ENCODE assay signal across 19 mouse cellular contexts in the genomic region with DNA sequence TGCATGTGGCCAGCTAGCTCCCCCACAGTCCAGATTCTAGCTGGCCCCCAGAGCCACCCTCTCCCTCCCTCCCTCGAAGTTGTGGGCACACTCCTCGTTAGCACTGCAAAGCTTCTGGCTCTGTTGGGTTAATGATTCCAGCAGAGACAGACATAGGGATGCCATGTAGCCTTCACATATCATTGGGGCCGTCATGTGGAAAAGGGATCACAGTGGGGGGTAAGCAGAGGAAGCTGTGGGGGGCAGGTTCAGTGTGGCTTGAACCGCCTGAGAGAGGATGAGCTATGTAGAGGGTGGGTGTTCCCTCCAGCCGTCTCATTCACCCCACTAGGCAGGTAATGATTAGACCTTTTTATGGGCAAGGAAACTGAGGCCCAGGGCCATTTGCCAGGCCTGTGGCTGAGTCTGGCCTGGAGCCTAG. TPM values are rescaled to one million over a fixed set of nuclear protein-coding genes. Genes with fewer than 3 reads are reported as not detected.
DNase-seq lines count a peak whose midpoint lies in the region; ATAC-seq and TF ChIP-seq lines count a peak whose summit lies in the region.
"Had no signal": no experiment of that assay in that cellular context is flagged by ENCODE, and none has a peak within 500 bp of the region (broad histone marks: within the 10 kb centered on the region; RNA-seq: fewer than 3 reads in every experiment).

No protein-coding gene starts in this region.

- H3K4me3 ChIP-seq in hindbrain, postnatal 0 days (ENCODE audit: low read length) = no peak overlapping the region
- no peak overlapping the region for H3K4me3 ChIP-seq in hindbrain, embryonic 14.5 days (replicated peaks; ENCODE audit: low read length)
- H3K4me3 ChIP-seq in intestine, embryonic 15.5 days (replicated peaks) = no peak overlapping the region
- H3K4me3 ChIP-seq in stomach, postnatal 0 days (ENCODE audit: low read depth, low read length) = no peak overlapping the region
- H3K4me3 ChIP-seq: embryonic facial prominence, embryonic 12.5 days; erythroblast, embryonic 14.5 days; heart, embryonic 15.5 days had no signal

- TF ChIP-seq CTCF in hindbrain, postnatal 0 days (IDR thresholded peaks at IDR 0.05; ENCODE audit: low read depth) = no peak
- TF ChIP-seq CTCF in stomach, postnatal 0 days (IDR thresholded peaks at IDR 0.05; ENCODE audit: low read depth) = no peak

- H3K9ac ChIP-seq in hindbrain, postnatal 0 days (replicated peaks; ENCODE audit: low read length) = no peak overlapping the region
- no peak overlapping the region for H3K9ac ChIP-seq in hindbrain, embryonic 14.5 days
- no peak overlapping the region for H3K9ac ChIP-seq in intestine, embryonic 15.5 days
- no peak overlapping the region for H3K9ac ChIP-seq in stomach, postnatal 0 days (ENCODE audit: low read length)
- H3K9ac ChIP-seq: embryonic facial prominence, embryonic 12.5 days; heart, embryonic 15.5 days had no signal

- no peaks in the 10 kb centered on the region for H3K36me3 ChIP-seq in hindbrain, postnatal 0 days (ENCODE audit: insufficient read depth, low read length)
- no peaks in the 10 kb centered on the region for H3K36me3 ChIP-seq in hindbrain, embryonic 14.5 days (replicated peaks; ENCODE audit: control insufficient read depth, insufficient read depth)
- no peaks in the 10 kb centered on the region for H3K36me3 ChIP-seq in intestine, embryonic 15.5 days
- H3K36me3 ChIP-seq in stomach, postnatal 0 days (ENCODE audit: control insufficient read depth, insufficient read depth, low read length) = no peaks in the 10 kb centered on the region
- H3K36me3 ChIP-seq: embryonic facial prominence, embryonic 12.5 days; heart, embryonic 15.5 days had no signal

- H3K4me2 ChIP-seq in hindbrain, postnatal 0 days (ENCODE audit: low read depth, low read length) = no peak overlapping the region
- no peak overlapping the region for H3K4me2 ChIP-seq in hindbrain, embryonic 14.5 days (replicated peaks)
- H3K4me2 ChIP-seq in intestine, embryonic 15.5 days (replicated peaks) = 0 out of 2 replicates have a peak overlapping the region, but pooled peaks have one; percentile 10
- no peak overlapping the region for H3K4me2 ChIP-seq in stomach, postnatal 0 days (replicated peaks; ENCODE audit: low read depth)
- H3K4me2 ChIP-seq: embryonic facial prominence, embryonic 12.5 days; heart, embryonic 15.5 days; liver, embryonic 11.5 days had no signal

- 10% methylated on average over 5 of the region's 5 CpGs for WGBS in hindbrain, postnatal 0 days
- WGBS in hindbrain, embryonic 14.5 days = 25% methylated on average over 5 of the region's 5 CpGs
- 34% methylated on average over 5 of the region's 5 CpGs for WGBS in intestine, embryonic 15.5 days
- WGBS in stomach, postnatal 0 days = 45% methylated on average over 5 of the region's 5 CpGs

- intact Hi-C loops in heart, postnatal 36 days (cut with DNase I) = loop anchor here (5.0 kb wide), 1 partner anchor 161 kb away; no protein-coding TSS in a partner anchor

- ATAC-seq in hindbrain, postnatal 0 days = 0 out of 2 replicates have a peak, but pooled peaks have one; percentile 10
- ATAC-seq in hindbrain, embryonic 14.5 days (ENCODE audit: low FRiP score) = no peak
- no peak for ATAC-seq in intestine, embryonic 15.5 days
- ATAC-seq in stomach, postnatal 0 days (ENCODE audit: low FRiP score, low TSS enrichment) = no peak
- no peak for ATAC-seq in megakaryocyte progenitor cell, adult 5-6 weeks (replicated peaks; ENCODE audit: poor library complexity)
- ATAC-seq: forebrain, embryonic 14.5 days had no signal

- H3K27ac ChIP-seq in hindbrain, postnatal 0 days = no peak overlapping the region
- H3K27ac ChIP-seq in hindbrain, embryonic 14.5 days = no peak overlapping the region
- H3K27ac ChIP-seq in intestine, embryonic 15.5 days = peak overlapping the region; percentile 81
- no peak overlapping the region; the same call in 1 of the 2 replicates for H3K27ac ChIP-seq in stomach, postnatal 0 days (replicated peaks)
- H3K27ac ChIP-seq: embryonic facial prominence, embryonic 12.5 days; heart, embryonic 15.5 days had no signal

- H3K27me3 ChIP-seq in hindbrain, postnatal 0 days (ENCODE audit: insufficient read depth, low read length) = no peaks in the 10 kb centered on the region
- H3K27me3 ChIP-seq in hindbrain, embryonic 14.5 days (ENCODE audit: control insufficient read depth, insufficient read depth, low read length) = no peaks in the 10 kb centered on the region
- no peaks in the 10 kb centered on the region for H3K27me3 ChIP-seq in intestine, embryonic 15.5 days (replicated peaks)
- no peaks in the 10 kb centered on the region for H3K27me3 ChIP-seq in stomach, postnatal 0 days (ENCODE audit: control insufficient read depth, insufficient read depth, low read length)
- H3K27me3 ChIP-seq: heart, embryonic 15.5 days had no signal

- TF ChIP-seq EP300 in stomach, postnatal 0 days (optimal IDR thresholded peaks at IDR 0.05) = no peak

- DNase-seq in hindbrain, postnatal 0 days (ENCODE audit: low spot score) = no peak
- no peak for DNase-seq in hindbrain, embryonic 14.5 days (ENCODE audit: low spot score)
- DNase-seq in kidney, adult 9 months = peak; percentile 95
- DNase-seq in kidney, postnatal 25 days = peak; percentile 84 to 93
- DNase-seq in stomach, postnatal 0 days (ENCODE audit: low spot score) = no peak
- no peak for DNase-seq in heart, postnatal 36 days
- DNase-seq: adrenal gland, adult 2 months; cerebellum, adult 8-10 months; gastrocnemius, postnatal 36 days; lung, adult 2 months; thymus, postnatal 25 days had no signal

- no peaks in the 10 kb centered on the region for H3K4me1 ChIP-seq in hindbrain, postnatal 0 days (ENCODE audit: insufficient read depth, low read length)
- peaks cover 3% of the 10 kb centered on the region for H3K4me1 ChIP-seq in hindbrain, embryonic 14.5 days (replicated peaks; ENCODE audit: control insufficient read depth, insufficient read depth, low read length)
- peaks cover 27% of the 10 kb centered on the region for H3K4me1 ChIP-seq in intestine, embryonic 15.5 days (replicated peaks)
- no peaks in the 10 kb centered on the region for H3K4me1 ChIP-seq in stomach, postnatal 0 days (replicated peaks; ENCODE audit: control insufficient read depth, insufficient read depth)

- H3K9me3 ChIP-seq in hindbrain, postnatal 0 days (ENCODE audit: low read length) = no peaks in the 10 kb centered on the region
- H3K9me3 ChIP-seq in hindbrain, embryonic 14.5 days (ENCODE audit: control insufficient read depth, low read length) = no peaks in the 10 kb centered on the region
- no peaks in the 10 kb centered on the region for H3K9me3 ChIP-seq in intestine, embryonic 15.5 days
- no peaks in the 10 kb centered on the region for H3K9me3 ChIP-seq in stomach, postnatal 0 days (ENCODE audit: control insufficient read depth, low read length)
- H3K9me3 ChIP-seq: embryonic facial prominence, embryonic 12.5 days; heart, embryonic 15.5 days had no signal

RNA-seq across cellular contexts. Expression of a gene that starts 13.8 kb away (rescaled TPM):
- 58.5 and 66.0 TPM in 2 replicates for total RNA-seq in hindbrain, postnatal 0 days (2014; rRNA removed)
- polyA plus RNA-seq in hindbrain, postnatal 0 days (2015; fragmentation: Nextera tagmentation; extraction: Ambion mirVana) = 7.0 and 7.2 TPM in 2 replicates
- 11.9 and 12.4 TPM in 2 replicates for polyA plus RNA-seq in hindbrain, embryonic 14.5 days (2014; fragmentation: Nextera tagmentation; extraction: Ambion mirVana)
- 5.3 and 5.6 TPM in 2 replicates for polyA plus RNA-seq in intestine, embryonic 15.5 days (2015; fragmentation: Nextera tagmentation; extraction: Ambion mirVana)
- polyA plus RNA-seq in stomach, postnatal 0 days (2015; fragmentation: Nextera tagmentation; extraction: Ambion mirVana) = 23.6 and 29.6 TPM in 2 replicates
- total RNA-seq in megakaryocyte progenitor cell, adult 5-6 weeks (2015) = 18.0 and 25.8 TPM in 2 replicates
- total RNA-seq in megakaryocyte progenitor cell, adult 5-6 weeks (2017) = 8.8 and 13.0 TPM in 2 replicates
- total RNA-seq in heart, postnatal 36 days (2021) = 10 to 100 TPM in 1 of 2 experiments, 1 to 10 TPM in 1; 9.7 to 11.0 TPM

RNA-seq across cellular contexts. Expression of a gene that starts 46.8 kb away (rescaled TPM):
- total RNA-seq in hindbrain, postnatal 0 days (2014; rRNA removed) = 0.10 TPM in 1 of 2 replicates, not detected in the other
- polyA plus RNA-seq in hindbrain, postnatal 0 days (2015; fragmentation: Nextera tagmentation; extraction: Ambion mirVana) = 0.13 and 0.25 TPM in 2 replicates
- 0.11 and 0.23 TPM in 2 replicates for polyA plus RNA-seq in hindbrain, embryonic 14.5 days (2014; fragmentation: Nextera tagmentation; extraction: Ambion mirVana)
- 1.2 and 1.6 TPM in 2 replicates for polyA plus RNA-seq in intestine, embryonic 15.5 days (2015; fragmentation: Nextera tagmentation; extraction: Ambion mirVana)
- polyA plus RNA-seq in stomach, postnatal 0 days (2015; fragmentation: Nextera tagmentation; extraction: Ambion mirVana) = 0.75 and 1.0 TPM in 2 replicates
- 19.4 and 20.5 TPM in 2 replicates for total RNA-seq in megakaryocyte progenitor cell, adult 5-6 weeks (2015)
- total RNA-seq in megakaryocyte progenitor cell, adult 5-6 weeks (2017) = 20.2 and 27.3 TPM in 2 replicates
- total RNA-seq in heart, postnatal 36 days (2021) = under 1 TPM in 1 of 2 experiments, not detected in 1; 0.16 TPM
- polyA plus RNA-seq: embryonic facial prominence, embryonic 12.5 days; midbrain, postnatal 0 days had no signal

Comparison
In these comparisons a context has a peak if more than half of its experiments do, and no peak if none do; other contexts are left out.
1. DNase-seq: peak in kidney, adult 9 months (single experiment) and kidney, postnatal 25 days (2 of 2); none in hindbrain, postnatal 0 days (single experiment), hindbrain, embryonic 14.5 days (single experiment), stomach, postnatal 0 days (single experiment) and heart, postnatal 36 days (0 of 2).